Mouse (Mus musculus) cerebellum, postnatal 36 days (tissue): ENCODE measurements around the gene Eif2b5.

Experiments used
- DNase-seq, 2 experiments: peaks; one replicate each; pipeline ENCODE4 v3.0.0; 2021 to 2022; ENCODE audit warnings: mixed read lengths in 2 of 2

The Eif2b5 gene

DNA sequence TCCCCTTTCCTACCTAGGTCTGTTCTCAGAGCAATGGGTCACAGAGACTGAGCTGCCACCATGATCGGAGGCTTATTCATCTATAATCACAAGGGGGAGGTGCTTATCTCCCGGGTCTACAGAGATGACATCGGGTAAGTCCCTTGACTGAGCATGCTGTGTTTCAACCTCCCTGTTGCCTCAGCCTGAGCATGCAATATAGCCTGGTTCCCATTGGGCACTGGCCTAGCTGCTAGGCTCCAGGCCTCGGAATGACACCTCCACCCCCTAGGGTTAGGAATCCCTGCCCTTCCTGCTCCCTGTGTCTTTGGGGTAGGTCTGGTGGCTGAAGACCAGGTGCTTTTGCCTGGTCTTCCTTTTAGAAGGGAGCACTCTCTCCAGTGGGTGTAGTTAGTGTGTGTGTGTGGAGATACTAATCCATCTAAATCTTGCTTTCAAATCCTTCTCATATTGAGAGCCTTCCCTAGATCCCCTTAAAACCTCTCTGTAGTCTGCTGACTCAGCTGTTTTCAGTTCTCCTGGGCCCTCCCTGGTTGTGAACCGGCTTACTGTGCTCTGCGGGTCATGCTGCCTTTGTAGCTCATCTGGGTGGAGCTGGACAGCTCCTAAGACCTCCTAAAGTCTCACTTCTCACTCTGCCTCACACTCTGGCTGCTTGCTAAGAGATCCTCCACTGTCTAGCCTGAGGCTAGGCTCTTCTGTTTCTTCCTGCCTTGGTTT is 39.1 kb downstream of the Eif2b5 start:
- DNase-seq = no peak

DNA sequence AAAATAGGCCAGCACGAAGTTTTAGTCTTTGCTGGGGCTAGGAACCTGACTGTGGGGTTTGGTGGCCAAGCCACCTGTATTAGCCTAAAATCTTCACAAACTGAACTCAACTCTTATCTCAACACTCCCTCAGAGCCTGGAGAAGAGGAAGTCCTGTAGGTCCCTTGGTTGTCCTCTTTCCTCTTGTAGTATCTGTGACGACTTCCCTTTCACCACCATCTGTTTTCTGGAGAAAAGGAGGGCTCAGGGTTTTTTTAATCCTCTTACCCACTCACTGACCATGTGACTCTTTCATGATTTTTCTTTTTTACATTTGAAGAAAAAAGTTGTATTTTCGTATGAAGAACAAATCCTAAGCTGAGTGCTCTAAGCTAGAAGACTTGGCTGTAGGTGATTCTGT is 41.0 kb downstream of the Eif2b5 start:
- no peak for DNase-seq

DNA sequence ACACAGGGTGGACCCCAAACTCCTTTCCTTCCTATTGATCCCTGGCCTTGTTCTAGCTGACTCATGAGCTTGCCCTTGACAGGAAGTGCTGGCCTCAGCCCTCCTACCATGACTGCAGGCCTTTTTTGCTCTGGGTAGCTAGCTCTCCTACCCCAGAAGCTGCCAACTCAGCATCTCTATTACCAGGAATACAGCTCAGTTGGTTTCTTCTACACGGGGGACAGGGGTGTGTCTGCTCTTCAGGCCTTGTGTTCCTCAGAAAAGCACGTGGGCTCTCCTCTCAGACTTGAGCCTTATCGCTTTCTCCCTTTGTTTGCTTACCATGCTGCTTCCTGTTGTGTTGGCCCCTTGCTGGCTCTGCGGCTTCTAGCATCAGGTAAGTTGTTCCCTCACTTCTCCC is 41.8 kb downstream of the Eif2b5 start:
- DNase-seq = no peak

DNA sequence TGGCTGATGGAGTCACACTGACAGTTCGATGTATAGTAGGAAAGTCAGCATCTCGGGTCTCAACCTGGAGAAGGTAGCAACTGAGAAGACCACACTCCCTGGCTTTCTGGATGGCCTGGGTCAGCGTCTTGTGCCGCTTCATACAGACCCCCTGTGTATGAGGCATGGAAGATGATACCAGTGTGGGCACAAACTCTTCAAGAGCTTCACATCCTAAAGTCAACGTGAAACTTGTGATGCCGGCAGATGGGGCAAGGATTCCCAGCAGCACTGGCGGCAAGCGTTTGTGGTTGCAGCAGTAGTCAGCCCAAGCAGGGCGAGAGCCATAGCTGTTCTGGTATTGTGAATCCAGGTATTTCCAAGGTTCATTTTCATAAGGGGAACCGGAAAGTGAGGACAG is 47.1 kb downstream of the Eif2b5 start:
- DNase-seq = no peak

DNA sequence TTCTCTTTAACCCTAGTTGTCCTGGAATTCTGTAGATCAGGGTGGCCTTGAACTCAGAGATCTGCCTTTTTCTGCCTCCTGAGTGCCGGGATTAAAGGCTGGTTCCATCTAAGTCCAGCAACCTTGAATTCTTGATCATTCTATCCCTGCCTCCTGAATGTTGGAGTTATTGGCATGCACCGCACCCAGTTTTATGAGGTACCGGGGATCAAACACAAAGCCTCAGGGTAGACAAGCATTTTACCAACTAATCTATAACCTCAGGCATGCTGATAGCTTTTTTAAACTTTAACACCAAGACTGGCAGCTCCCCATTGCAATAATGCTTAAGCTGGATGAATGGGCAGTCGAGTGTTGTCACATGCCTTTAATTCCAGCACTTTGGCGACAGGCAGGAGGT is 48.8 kb downstream of the Eif2b5 start:
- no peak for DNase-seq

DNA sequence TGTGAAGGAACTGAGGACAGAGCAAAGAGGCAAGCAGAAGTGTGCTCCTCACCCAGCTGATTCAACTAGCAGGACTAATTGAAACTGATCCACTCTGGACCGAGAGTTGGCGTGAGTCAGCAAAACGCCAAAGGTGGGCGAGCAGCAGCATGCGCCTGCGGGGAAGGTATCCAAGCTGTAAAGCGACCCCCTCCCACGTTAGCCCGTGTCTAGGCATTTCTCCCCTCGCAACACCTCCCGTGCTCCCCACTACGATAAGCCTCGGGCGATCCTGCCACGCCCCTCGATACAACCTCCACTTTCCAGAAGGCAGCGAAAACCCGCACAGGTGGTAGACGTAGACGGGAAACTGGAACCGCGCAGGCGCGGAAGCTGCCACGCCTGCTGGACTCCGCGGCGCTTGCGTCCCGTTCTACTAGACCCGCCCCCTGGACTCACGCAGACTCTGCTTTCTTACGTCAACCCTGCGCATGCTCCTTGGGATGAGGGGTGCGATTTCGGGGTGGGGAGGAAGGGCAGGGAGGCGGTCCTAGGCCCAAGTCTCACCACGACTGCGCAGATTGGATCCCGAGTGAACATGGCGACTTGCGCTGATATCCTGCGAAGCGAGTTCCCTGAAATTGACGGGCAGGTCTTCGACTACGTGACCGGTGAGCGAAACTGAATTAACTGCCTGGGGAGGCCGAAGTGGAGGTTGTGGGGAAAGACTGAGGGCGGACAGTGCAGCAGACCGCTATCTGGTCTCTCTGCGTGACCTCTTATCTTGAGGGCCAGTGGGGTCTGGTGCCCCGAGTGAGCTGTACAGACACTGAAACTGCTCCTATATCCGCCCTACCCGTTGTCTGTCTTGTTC is 49.7 kb downstream of the Eif2b5 start, which contains the start of gene Abcf3:
Gene Abcf3 (plus strand): TSS at position 482 of the 853 bp plus-strand sequence.
- peak; percentile 96 to 98 for DNase-seq

DNA sequence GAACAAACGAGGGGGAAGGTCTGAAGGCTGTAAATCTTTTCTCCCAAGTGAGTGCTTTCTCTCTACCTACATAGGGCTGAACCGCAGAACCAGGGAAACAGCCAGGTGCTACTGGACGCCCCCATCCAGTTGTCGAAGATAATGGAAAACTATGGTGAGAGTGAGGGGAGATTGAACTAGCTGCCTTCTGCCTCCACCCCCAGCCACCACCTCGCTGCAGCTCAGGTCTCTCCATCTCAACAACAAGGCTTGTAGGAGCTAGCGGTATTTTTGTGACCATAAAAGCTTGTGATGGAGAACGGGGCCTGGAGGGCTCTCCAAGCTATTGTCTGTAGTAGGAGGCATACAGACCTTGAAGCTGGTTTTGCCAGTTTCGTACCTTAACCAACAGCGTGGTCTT is 50.5 kb downstream of the Eif2b5 start:
- DNase-seq = no peak

DNA sequence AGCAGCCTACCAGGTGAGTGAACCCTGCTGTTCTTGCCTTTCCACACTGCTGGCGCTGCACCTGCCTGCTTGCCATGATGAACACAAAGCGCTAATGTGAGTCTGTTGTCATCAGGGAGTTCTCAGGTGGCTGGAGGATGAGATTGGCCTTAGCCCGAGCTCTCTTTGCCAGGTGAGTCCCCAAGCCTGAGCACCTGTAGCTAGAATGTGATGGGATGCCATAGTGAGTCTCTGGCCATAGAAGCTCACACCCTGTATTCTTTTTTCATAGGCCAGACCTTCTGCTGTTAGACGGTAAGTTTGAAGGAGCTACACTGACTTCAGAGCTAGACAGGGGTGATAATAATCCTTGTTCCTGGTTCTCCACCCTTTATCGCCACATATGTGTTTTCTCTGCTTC is 53.1 kb downstream of the Eif2b5 start:
- DNase-seq = no peak

DNA sequence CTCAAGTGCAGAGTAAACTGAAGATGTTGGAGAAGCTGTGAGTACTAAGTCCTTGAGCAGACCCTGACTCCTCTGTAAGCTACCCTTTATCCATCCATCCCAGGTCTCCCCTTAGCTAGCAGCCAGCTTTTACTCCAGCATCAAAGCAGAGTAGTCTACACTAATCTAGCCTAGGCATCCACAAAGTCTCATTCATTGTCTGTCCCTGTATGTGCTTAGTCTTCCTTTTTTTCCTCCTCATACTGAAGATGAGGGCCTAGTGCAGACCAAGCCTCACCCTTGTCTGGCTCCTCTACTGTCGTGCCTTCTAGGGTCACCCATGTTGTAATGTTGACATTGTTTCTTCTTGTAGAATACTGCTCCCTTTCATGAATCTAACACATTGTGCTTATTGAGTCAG is 54.0 kb downstream of the Eif2b5 start:
- DNase-seq = no peak

DNA sequence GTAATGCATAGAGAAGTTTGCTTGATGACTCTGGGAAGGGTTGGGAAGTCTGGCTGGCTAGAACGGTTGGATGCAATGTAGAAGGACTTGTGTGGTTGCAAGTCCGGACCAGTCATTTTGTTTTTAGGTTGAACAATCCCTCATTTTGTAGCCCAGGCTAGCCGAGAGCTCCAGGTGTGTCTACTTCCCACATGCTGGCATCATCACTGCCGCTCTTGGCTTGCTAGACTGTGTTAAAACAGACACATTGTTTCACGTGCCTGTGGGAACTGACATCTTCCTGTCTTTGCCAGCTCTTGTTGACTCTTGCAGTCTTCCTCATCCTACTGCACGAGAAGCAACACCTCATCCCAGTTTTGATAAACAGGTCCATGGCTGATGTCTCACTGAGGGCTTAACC is 56.4 kb downstream of the Eif2b5 start:
- DNase-seq = no peak

DNA sequence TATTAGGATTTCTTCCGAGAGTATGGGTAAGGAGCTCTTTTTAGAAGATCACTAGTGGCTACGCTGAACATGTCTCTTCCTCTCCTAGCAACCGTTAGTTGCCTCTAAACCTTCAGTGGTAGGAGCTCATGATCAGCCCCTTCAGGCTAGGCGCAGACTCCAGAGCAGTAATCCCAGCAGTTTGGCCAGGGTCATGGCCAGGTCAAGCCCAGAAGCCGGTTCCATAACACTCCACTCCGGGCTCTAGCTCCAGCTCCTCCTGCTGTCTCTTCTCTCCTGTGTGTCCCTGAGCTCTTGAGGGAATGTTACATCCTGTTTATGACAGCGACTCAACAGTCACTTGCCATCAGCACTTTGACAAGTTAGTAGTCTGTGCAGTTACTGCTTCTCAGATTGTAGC is 58.8 kb downstream of the Eif2b5 start:
- no peak for DNase-seq
